Mouse (Mus musculus): ENCODE results near the gene Gm10300. TPM values are rescaled to one million over a fixed set of nuclear protein-coding genes. Genes with fewer than 3 reads are reported as not detected.

Gm10300 gene
- polyA plus RNA-seq, 1 experiment: 0.31 TPM

DNA sequence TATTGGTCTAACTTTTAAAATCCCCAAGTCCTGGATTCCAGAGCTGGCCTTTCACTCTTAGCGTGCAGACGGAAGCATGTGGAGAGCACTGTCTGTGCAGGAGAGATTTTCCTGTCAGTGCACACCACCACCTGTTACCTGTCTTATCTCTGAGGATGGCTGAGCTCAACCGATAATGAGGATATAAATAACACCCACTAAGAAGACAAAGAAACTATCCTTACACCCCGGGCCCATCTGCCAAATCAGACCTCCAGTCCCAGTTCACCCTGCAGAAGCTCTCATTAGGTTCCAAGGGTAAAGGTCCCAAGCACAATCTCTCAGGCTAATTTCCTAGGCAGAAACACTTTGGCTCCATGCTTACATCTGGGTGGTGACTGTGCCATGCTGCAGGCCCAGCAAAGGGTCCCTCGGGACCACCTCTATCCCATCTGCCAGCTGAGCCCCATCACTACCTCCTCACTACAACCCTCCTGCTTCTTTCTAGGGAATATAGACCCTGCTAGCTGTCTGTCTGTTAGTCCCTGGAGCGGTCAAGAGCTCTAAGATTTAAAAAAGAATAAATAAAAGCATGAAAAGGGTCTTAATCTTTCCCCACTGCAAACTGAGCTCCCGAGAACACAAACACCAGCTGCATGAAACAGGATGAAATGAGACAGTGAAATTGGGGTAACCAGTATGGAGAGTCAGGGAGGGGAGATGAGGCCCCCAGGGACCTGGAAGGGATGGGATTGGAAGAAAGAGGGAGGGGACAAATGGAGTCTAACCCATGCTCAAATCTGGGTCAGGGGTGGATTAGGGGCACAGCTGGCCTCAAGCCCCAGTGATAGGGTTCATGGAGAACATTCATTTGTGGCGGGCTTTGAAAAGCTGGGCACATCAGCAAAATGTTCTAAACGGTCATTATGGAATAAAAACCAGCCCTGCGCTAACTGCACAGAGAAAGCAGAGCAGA is 22.9 kb upstream of the Gm10300 start:
- DNase-seq (ENCODE audit: low read depth): no peak

DNA sequence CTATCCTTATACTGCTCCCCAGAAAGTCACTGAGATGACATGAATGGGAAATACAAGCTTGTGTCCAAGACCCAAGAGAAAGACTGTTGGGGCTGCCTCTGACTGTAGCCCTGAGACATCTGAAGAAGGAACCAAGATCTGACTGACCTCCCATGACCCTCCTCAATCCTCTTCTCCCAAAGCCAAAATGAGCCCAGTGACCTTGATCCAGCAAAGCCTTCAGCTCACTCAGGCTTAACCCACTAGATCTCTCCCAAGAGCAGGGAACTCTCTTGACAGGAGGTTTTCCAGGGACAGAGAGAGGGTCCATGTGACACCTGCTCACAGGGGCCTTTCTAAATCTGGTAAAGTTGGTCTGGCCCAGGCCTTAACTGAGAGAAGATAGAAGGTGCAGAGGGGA is 17.2 kb upstream of the Gm10300 start:
- no peak for DNase-seq (ENCODE audit: low read depth)

DNA sequence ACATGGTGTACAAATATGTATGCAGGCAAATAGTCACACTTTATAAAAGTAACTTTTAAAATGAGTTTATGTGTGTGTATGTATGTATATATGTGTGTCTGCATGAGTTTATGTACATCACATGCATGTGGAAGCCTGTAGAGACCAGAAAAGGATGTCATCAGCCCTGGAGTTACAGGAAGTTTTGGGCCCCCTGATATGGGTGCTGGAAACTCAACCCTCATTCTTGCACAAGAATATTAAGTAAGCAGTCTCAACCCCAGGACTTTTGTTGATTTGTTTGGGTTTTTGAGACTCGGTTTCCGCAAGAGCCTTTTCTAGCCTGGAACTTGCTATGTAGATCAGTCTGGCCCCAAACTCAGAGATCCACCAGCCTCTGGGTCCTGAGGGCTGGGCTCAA is 15.0 kb upstream of the Gm10300 start:
- DNase-seq (ENCODE audit: low read depth): no peak

DNA sequence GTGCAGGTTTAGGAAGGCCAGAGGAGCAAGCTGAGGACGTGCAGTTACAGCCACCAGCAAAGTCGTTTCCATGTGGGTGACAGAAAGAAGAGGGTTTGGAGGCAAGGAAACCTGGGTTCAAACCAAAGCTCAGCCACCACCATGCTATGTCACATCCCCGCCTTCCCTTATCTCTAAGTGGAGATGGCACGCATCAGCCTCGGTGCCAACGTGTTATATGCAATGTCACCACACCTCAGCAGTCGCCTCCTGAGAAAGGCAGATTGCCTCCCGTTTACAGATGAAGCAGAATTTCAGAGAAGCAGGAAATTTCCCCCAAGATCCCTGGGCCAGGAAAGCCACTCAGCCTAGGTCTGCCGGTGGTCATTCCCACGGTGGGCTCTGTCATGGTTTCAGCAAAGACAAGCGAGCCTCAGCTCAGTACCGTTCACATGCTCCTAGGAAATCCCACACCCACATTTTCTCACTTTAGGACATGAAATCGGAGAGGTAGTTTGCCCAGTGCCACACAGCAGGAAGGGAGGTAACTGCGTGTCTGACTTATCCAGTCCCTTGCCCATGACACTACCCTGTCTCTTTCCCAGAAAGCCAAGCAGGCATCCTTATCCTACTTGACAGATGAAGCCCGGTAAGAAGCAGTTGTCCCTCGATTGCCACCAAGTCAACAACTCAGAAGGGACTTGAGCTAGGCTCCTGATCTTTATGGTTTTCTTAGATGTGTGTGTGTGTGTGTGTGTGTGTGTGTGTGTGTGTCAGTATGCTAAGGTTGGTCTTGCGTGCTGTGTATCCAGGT is 14.3 kb upstream of the Gm10300 start:
- DNase-seq (ENCODE audit: low read depth): no peak

DNA sequence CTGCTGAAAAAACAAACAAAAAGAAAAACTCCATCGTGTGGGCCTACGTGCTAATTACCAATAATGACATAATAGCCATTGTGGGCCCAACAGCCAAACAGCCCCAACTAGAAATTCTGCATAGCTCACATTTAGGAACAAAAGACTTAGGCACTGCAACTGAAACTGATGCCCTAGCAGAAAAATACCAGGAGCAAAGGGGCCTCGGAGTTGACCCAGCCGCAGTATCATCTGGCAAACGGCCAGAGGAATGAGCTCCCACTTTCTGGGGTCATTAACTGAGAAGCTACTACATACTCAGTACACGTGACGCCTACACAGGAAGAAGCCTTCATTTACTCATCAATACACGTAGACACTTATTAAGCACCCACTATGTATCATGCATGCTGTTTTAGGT is 12.2 kb upstream of the Gm10300 start:
- DNase-seq (ENCODE audit: low read depth): no peak

DNA sequence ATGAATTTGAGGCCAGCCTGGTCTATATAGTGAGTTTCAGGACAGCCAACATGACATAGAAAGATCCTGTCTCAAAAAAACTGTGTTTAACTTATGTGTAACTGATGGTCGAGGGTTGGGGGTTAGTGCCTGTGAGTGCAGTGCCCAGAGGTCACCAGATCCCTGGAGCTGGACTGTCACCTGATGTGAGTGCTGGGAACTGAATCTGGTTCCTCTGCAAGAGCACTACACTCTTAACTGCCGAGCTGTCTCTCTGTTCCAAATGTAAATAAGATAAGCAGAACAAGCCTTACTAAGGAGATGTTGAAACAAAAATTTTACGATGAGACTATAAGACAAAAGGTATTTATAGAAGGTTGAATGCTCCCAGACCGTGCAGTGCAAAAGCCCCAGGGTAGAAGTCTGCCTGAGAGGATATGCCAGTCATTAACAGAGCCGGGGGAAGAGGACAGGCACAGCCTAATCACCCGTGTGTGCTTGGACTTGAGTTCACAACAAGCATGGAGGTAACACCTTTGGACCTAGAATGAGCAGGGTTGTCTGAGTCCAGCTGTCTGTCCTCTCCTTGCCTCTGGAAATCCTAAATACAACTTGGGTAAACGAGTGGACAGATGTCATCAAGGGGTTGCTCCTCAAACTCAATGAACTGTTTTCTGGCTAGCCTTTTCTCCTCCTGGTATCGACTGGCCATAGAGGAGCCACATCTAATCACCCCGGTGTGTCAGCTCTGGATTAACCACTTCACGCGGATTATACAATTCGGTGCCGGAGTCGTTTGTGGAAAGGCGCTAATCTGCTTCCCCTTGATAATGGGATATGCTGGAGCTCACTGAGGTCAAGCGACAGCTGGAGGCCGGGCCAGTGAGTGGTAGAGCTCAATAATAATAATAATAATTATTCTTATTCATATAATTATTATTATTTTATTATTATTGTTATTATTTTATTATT is 11.3 kb upstream of the Gm10300 start:
- DNase-seq (ENCODE audit: low read depth): no peak

DNA sequence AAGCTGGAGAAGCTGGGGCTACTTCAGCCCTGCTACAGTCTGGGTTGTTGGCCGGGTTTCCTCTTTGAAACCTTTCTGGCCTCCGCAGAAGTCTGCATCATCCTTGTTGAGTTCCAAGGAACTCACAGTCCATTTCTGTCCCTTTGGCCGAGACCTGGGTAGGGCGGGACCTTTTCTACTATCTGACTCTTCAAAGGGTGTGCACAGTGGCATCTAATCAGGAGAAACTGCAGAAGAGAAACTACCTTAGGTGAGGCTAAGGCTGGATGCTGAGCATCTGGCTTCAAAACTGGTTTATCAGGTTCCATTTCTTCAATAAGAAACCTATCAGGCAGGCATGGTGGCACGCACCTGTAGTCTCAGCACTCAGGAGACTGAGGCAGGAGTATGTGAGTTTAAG is 9.9 kb upstream of the Gm10300 start:
- no peak for DNase-seq (ENCODE audit: low read depth)

DNA sequence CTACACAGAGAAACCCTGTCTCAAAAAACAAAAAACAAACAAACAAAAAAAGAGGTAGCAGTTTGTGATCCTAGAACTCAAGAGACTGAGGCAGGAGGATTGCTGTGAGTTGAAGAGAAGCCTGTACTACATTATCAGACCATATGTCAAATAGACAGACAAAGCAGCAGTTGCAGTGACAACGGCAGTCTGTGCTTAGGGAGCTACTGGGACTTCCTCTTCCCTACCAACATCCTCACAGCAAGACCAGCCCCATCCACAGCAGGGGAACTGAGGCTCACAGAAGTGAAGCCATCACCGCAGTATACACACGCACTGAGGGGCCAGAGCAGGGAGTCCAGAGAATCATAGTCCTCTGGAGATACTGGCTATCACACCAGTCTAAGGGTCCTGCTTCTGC is 8.9 kb upstream of the Gm10300 start:
- no peak for DNase-seq (ENCODE audit: low read depth)

DNA sequence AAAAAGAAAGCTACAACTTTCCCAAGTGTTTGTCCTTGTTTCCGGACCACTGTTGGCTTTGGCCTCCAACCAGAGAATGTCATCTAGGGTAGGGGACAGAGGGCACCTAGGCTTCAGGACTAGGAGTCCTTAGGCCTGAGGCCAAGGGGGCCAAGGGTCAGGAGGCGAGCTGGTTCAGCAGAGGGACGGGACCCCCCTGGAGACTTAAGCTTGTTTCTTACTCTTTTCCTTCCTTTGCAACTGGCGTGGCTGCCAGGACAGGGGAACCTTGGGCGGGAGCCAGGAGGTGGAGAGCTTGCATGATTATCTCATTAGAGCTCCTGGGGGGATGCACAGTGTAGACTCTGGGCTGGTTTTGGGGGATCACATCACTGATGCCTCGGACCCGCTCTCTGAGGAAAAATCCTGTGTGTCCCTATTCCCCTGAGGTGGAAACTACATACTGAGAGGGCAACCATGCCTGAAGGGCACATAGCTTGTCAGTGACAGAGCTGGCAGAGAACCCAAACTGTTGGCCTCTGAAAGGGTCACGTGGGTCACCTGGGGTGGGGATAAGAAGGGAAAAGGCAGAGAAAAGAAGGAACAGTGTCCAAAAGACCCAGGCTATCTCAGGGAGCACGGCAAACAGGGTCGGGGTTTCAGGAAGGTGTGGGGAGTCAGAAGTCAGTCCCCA is 8.3 kb upstream of the Gm10300 start:
- DNase-seq (ENCODE audit: low read depth): no peak

DNA sequence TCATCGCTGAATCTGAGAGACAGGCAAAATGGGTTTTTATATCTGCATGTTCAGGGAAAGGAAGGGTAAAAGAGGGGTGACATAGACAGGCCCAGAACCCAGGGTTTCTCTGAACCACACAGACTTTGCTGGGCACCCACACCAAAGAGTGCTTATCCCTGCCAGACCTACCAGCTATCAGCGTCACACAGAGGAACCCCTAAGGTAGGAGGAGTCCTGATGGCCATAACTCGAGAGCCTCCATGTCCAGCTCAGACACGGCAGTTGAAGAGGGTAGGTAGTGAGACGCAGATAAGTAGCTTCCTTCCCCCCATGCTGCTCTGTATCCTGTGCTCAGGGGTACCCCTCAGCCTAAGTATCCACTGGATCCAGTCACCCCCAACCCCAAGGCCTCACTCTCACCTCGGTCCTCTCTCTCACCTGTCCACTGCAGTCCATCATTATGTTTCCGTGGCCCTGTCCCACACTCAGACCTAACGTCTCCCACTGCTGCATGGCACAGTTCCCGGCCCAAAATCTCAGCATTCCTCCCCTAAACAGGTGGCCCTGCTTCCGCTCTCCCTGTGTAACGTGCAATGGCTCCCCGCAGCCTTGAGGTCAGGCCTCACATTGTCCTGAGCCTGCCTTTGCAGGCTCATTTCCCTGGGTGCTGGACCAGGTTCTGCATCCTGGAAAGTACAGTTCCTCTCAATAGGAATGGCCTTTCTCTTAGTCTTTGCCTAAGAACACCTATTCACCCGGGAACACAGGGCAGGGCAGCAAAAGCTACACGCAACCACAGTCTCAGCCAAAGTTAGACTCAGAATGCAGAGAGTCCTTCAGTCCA is 7.2 kb upstream of the Gm10300 start:
- DNase-seq (ENCODE audit: low read depth): no peak

DNA sequence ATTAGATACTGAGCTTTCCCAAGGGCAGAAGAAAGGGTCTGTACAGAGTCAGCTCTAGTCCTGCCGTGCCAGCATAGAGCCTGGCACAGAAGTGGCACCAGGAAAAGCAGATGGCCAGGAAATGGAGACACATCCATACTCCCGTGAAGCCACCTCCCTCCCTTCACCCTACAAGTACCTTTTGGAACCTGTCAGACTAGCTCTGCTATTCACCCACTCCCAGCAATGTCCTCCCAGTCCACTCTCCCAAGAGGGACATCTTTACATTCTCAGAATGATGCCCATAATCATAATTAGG is 6.6 kb upstream of the Gm10300 start:
- DNase-seq (ENCODE audit: low read depth): no peak

DNA sequence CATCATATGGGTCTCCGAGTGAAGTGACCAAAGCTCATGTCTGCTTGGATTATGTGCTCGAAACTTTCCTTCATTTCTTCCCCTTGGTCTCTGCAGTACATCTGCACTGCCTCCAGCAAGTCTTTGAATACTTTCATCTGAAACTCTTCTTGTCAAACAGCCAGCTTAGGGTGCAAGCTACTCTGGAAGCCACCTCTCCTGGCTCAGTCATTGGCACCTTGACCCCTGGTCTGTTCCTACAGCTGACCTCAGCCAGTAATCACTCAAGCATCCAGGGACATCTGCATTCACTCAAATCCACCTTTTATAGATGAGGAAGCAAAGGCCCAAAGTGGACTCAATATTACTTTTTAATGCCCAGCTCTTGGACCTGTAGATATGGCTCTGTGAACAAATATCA is 2.8 kb upstream of the Gm10300 start:
- DNase-seq (ENCODE audit: low read depth): no peak

DNA sequence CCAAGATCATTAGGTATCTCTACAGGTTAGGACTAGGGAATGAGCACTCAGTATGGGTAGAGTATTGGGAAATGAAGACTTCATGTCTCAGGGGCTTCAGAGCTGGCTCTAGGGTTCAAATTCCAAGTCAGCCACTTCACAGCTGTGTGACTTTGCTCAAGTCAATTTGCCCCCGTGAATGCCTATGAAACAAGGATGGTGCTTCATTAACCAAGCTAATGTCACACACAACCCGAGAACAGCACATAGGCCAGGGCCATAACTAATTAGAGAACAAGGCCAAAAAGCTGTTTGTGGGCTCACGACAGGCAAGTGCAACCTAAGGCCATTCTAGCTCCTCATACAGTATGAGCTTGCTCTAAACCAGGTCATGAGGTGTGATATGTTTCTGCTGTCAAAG is 2.3 kb upstream of the Gm10300 start:
- no peak for DNase-seq (ENCODE audit: low read depth)

DNA sequence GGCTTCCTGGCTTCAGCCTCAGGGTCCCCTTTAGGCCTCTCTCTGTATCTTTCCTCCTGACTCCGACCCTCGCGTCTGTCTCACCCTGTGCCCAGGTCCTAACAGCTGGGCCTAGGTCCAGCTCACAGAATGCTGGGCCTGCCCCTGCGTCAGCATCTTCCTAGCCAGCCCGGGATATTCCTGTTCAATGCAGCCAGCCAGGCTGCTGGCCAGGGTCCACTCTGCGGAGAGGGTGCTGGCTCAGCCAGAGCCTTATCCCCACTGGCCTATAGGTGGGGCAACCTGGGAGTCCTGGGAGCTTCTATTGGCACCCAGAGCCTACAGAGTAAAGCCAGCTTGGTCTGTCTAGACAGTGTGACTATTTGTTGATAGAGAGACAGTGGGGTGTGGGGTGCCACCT is 1.6 kb upstream of the Gm10300 start:
- no peak for DNase-seq (ENCODE audit: low read depth)

DNA sequence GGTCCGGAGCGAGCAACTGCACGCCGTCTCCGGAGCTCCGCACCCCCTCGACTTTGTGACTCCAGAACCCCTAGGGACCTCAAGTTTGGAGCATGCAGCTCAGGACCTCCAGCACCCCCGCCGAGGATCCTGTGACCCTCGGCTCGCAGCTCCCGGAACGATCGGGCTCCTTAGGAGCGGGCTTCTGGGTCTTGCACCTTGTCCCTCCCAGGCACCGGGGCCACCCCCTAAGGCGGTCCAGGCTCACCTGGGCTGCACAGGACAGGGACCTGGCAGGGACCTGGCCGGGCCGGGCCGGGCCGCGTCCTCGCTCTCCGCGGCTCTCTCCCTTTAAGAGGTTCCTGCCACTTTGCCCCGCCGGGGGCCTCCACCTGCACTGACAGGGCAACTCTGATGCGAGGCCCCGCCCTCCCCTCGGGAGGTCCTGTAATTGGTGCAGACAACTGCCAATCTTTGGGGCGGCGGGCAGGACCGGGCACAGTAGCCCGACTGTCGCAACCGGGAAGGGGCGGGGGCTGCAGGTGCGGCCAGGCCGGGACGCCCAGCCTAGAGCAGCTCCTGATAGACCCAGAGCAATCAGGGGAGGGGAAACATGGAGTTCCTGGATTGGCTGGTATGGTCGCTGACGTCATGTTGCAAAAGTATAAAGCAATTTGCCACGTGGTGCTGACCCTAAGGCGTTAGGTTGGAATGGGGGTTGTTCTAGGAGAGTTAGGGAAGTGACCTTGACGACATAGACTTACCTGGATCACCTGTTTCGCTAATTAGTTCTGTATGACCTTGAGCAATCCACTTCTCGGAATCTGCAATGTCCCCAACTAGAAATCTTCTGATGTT is 654 bp downstream of the Gm10300 start, which contains the start of gene Epb41:
TSS of gene Epb41 (minus strand) at position 389 of the 837 bp plus-strand sequence.
- DNase-seq (ENCODE audit: low read depth): peak; percentile 84

DNA sequence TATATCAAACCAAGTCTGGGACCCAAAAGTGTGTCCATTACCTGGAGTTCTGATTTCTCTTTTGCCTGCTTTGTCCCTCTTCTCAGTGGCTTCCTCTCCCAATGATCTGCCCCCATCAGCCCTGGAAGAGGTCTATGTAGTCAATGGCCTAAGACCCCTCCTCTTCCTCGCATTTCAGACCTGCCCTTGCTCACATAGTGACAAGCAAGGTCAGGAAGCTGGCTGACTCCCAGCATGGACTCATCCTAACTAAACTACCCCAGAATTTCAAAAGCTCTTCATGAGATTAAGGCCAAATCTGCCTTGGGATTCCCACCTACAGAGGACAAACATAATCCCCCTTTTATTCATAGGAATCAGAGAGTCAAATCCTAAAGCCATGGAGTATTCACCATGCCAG is 1.3 kb downstream of the Gm10300 start:
- no peak for DNase-seq (ENCODE audit: low read depth)

DNA sequence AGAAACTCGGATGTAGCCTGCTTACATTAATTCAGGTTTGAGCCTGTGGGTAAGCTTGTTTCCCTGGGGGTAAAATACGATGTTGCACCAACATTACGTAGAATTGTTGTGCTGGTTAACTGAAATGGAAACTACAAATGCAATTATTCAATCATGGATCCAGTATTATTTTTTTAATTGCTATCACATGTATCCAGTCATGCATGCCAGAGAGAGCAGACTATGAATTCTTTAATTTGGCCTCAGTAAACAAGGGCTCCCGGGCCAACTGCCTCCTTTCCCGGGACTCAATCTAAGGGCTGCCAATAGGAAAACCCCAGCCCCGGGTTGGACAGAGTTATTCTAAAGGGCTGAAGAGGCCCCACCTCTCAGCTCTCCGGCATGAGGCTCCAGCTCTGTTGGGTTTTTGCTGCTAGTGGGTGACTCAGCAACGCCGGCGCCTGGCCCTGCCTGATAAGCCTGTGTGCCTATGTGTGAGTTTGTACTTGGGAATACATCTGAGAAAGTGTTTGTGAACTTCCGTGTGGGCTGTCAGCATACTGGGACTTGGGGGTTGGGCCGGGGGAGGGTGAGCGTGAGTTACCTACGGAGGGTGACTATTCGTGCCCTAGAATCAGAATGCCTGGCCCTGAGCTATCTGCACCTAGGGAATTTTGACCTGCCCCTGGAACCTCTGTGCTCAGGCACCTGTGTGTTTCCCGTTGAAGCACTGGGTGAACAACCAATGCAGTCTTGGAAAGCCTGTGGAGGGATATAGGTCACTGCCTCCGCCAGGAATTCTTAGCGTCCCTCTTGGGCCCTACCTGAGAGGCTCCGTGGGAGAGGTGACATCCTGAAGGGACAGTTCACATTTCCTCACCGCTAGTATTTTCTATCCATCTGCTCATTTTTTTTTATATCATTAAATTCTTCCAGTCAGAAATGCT is 2.2 kb downstream of the Gm10300 start:
- DNase-seq (ENCODE audit: low read depth): no peak

DNA sequence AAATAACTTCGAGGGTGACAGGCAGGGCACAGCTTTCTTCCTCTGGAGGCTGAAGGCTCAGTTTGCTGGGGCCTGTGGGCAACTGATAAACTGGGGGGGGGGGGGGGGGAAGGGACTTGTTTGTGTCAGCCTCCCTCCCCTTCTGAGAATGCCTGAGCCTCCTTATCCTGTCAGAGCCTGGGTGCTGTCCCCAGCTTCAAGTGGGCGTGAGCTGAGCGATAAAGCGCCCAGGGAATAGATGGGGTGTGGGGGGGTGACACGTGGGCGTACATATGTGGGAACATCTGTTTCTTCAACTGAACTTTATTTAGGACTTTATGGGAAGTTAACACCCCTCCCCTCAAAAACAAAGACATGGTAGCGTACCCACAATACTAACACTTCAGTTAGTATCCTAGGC is 2.9 kb downstream of the Gm10300 start:
- DNase-seq (ENCODE audit: low read depth): no peak
